Mouse (Mus musculus): ENCODE results near the gene Tada2b. TPM values are rescaled to one million over a fixed set of nuclear protein-coding genes. Genes with fewer than 3 reads are reported as not detected.

Tada2b gene
- 10 to 100 TPM; 32.6 to 34.1 TPM for total RNA-seq (2021)

DNA sequence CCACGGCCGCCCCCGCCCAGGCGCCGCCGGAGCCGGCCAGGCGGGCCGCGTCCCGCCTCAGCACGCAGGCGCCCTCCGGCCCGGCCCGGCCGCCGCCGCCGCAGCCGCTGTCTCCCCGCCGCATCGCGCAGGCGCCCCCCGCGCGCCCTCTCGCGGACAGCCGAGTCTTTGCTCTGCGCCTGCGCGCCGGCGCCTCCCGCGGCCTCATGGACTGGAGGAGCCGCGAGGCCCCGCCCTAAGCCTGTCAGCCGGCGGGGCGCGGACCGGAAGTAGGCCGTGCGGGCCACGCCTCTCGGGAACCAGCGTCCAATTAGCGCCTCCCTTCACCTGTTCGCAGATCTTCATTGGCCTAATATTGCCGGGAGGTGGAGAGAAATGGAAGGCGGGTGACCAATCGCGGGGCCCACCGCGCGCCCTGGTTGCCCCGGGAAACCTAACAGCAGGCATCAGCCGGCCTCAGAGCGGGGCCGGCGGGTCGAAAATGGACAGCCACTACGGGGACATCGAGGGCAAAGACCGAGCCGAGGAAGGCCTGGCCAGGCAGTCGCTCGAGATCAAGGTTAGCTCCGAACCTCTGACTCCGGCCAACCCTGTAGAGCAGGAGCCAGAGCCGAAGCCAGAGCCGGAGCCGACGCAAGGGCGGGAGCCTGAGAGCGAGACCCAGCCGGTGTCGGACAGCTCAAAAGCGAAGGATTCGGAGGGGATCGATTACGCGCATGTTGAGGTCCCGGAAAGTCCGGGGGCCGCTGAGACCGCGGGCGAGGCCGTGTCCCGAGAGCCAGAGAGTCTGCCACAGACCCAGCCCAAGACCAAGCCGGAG is at the start of gene Tada2b, which contains the start of gene Ccdc96:
TSS of gene Tada2b (minus strand) at position 115 of the 820 bp plus-strand sequence.
TSS of gene Ccdc96 (plus strand) at position 418 of the 820 bp plus-strand sequence.
- DNase-seq (ENCODE audit: extremely low spot score in 1 of 2, low spot score in 1 of 2): peak; percentile 84 to 91

DNA sequence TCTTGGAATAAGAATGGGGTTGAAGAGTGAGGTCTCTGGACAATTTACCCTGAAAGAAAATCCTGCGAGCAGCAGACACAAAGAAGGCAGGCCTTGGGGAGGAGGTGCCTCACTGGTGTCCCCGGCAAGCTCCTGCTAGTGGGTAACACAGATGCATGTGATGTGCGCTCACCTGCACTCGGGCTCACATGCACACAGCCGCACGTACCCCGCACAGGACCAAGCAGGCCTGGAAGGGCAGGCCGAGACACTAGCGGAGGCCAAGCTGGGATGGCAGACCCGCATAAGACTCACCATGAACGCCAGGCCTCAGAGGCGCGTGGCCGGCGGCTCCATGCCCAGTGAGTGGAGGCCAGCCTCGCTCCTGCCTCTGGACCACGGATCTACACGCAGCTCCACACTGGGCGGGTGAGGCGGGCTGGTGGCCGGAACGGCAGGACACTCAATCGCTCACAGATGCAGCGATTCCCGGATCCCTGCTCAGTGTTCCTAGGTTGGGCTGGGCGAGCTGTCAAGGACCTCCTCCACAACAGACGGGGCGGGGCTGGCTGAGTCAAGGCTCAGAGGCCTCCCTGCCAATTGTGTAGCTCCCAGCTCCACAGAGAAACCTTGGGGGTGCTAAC is 46.2 kb upstream of the Tada2b start:
- DNase-seq (ENCODE audit: extremely low spot score in 1 of 2, low spot score in 1 of 2): peak; percentile 85 to 90

DNA sequence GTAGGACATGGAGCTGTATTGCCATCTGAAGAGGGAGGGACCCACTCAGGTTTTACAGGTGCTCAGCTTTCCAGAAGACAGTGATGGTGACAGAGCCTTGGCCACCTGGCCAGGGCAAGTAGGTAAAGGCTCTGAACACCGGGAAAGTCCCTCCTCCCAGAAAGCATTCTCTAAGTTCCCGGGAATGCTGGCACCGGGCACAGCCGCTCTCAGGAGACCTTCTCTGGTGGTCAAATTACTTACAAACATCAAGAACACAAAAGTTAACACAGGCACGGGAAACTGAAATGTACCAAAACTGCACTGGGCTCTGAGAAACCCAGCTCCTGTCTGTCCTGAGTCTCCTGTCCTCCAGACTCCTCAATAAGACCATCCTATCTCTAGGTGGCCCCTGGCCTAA is 45.6 kb upstream of the Tada2b start:
- DNase-seq (ENCODE audit: extremely low spot score in 1 of 2, low spot score in 1 of 2): no peak

DNA sequence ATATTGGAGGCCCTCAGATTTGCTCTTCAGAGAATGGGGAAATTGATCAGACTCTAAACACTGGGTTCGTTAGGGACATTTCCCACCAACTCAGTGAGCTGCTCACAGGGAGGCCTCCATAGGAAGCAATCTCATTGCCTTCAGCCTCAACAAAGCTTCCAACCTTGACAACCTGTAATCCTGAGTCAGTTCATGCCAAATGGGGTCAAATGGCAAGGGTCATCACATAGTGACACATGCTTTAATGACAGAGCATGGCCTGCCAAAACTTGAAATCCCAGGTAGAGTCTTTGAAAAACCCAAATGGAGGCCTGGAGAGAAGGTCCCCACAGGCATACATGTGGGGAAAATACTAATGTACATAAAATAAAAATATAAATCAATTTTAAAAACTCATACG is 42.8 kb upstream of the Tada2b start:
- DNase-seq (ENCODE audit: extremely low spot score in 1 of 2, low spot score in 1 of 2): no peak

DNA sequence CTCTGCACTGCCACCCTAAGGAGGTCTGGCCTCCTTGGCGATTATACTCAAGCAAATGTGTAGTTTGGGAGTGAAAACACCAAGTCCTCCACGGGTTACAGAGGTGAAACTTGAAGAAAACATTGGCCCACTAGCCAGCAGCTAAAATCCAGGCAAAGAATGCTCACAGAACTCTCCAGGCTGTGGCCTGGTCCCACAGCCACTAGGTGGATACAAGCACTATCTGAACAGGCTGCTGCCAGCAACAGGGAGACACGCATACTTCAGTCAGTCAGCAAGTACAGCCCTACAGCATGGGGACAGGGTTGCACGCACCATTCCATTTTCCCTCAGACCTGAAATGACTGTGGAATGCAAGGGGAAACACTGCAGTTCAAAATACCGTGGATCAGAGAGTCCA is 42.2 kb upstream of the Tada2b start:
- no peak for DNase-seq (ENCODE audit: extremely low spot score in 1 of 2, low spot score in 1 of 2)

DNA sequence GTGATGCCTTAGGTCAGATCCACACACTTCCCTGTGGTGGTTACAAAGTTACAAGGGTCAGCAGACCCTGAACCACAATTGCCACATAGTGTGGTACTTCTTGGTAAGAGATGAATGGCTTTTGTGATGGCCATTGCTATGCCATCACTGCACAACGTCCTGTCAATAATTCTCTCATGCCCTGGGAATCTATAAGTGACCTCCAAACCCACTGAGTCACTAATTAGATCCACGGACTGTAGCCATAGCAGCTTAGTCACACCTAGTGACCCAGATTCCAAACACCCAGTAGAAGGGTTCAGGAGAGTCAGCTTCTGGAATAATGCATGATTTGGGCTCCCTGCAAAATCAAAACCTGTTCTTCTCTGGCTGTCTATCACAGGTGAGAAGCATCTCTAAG is 41.1 kb upstream of the Tada2b start:
- no peak for DNase-seq (ENCODE audit: extremely low spot score in 1 of 2, low spot score in 1 of 2)

DNA sequence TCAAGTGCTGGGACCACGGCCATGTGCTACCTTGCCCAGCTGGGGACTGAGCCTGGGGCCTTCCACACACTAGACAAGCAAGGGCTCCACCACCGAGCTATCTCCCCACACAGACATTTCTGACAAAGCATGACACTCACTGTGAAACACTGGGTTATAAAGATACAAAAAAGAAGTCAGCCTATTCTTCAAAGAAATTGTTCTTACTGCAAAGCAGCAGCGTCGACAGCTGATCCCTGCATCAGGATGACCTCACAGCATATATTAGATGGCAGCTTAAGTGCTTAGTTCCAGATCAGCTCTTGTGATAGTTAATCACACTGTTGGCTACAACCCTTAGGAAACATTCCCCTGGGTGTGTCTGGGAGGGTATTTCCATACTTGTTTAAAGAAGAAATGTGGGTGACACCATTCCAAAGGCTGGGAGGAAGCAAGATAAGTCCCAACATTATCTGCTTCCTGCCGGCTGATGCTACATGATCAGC is 39.2 kb upstream of the Tada2b start:
- no peak for DNase-seq (ENCODE audit: extremely low spot score in 1 of 2, low spot score in 1 of 2)

DNA sequence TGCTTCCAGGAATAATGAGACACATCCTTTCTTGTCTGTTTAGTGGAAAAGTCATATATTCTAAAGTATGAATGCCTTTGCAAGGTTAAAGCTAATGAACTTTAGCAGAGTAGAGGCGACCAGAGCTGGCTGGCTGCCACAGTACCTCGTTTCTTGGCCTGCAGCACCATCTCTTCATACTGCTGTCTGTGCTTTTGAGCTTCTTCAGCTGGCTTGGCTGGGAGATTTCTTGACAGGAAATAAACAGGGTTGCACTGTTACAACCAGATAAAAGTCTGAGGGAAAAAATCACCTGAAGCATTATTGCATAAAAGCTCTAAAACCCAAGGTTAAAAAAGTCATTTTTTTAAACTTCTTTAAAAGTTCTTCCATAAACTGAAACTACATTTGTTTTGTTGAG is 38.7 kb upstream of the Tada2b start:
- DNase-seq (ENCODE audit: extremely low spot score in 1 of 2, low spot score in 1 of 2): no peak

DNA sequence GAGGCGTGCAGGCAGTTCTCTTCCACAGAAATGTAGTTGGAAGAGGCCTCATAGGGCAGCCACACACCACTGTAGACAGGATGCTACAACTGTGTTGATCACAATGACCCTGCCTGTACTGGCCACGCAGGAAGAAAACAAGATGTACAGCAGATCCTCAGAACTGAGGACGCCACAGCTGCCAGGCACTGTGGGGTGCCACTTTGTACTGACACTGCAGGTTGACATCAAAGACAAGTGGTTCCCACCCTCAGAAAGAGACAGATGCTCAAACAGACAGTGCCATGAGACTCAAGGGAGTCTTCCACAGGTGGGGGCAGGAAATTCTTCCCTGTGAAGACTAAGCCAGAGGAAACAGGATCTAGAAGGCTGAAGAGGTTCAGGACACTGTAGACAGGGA is 35.7 kb upstream of the Tada2b start:
- no peak for DNase-seq (ENCODE audit: extremely low spot score in 1 of 2, low spot score in 1 of 2)

DNA sequence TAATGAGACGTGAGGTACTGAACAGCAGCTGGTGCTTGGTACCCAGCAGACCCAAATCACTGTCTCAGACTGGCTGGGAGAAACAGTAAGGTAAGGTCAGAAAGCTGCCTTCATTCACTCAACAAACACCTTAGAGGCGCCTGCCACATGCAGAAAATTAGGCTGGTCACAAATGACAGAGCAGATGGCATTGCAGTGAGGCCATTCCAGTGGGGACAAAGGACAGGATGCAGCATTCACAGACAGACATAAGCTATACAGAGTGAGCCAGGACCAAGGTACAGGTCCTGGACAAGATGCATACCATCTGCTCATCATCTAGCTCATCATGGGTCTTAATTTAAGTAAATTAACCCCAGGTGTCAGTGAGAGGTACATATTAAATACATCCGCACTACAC is 33.5 kb upstream of the Tada2b start:
- DNase-seq (ENCODE audit: extremely low spot score in 1 of 2, low spot score in 1 of 2): no peak

DNA sequence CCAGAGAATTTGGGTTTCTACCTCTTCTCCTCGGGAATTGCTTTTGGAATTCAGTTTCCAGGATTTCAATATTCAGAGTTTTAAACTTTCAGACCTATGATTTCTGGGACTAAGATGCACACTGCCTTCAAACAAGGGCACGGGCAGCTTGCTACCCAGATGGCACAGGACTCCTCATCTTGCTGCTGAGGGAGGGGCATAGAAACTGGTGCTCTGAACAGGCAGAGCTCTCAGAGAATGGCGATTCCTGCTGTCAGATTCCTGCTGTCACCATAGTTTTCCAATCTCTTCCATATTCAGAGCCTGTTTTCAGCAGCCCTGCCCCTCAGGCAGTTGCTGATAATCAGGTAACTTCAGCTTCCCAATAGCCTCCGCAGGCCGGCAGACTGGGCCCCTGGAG is 31.5 kb upstream of the Tada2b start:
- no peak for DNase-seq (ENCODE audit: extremely low spot score in 1 of 2, low spot score in 1 of 2)

DNA sequence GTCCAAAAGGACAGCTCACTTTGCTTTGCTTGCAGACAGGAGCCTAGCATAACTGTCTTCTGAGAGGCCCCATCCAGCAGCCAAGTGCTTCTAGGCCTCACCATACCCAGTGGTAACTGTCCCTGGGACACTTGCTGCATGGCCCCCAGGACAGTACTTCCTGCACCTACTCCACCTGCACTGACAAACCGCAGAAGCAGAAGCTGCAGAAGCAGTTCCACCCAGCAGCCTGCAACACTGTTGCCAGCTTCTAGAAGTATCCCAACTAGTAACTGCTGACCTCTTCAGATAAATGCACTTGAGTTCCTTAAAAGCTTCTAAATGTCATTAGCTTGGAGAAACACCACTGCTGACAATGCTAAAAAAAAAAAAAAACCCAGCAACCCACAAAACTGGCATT is 31.0 kb upstream of the Tada2b start:
- DNase-seq (ENCODE audit: extremely low spot score in 1 of 2, low spot score in 1 of 2): no peak

DNA sequence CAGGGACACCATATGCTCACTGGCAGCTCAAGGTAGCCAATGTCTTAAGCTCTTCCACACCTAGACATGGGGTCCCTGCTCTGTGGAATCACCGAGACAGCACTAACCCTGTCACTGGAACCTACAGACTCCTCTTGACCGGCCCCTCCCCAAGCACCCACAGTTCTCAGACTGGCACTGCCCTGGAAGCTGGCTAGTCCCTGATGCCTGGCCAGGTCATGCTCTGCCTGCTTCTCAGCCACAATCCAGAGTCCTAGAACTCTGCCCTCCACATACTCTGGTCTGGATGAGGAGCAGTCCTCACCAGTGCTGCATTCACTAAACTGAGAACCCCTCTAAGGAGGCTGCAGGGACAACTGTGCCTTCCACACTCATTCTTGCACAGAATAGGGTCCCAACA is 26.9 kb upstream of the Tada2b start:
- DNase-seq (ENCODE audit: extremely low spot score in 1 of 2, low spot score in 1 of 2): no peak

DNA sequence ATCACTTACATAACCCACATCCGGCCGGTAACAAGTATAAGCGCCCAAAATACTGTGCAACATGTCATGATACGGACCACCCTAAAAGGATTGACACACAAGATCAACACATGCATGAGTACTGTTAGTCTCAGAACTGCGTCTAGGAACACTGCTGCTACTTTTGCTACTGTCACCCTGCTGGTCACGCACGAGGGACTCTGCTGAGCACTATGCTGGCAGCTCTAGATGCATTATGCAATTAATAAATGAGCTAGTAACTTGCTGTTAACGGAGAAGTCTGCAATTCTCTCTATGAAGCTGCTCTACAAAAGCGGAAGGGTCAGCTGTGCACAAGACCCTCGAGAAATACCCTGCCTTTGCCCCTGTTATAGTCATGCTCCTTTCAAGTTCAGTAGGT is 24.3 kb upstream of the Tada2b start:
- DNase-seq (ENCODE audit: extremely low spot score in 1 of 2, low spot score in 1 of 2): no peak

DNA sequence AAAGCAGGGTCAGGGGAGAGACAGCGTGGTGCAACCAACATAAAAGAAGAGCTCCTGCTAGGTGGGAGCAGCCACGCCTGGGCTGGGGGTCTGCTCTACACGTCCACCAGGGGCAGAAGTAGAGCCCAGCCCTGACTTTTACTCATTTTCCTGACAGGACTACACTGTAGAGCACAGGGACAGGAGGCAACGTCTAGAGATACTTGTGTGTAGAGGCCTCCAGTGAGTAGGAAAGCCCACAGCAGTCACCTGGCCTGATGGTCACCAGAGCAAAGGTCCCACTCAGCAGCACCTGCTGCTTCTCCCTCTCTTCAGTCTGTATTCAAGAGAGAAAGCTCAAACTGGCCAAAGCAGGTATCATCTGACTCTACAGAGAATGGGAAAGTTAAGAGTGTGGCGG is 21.6 kb upstream of the Tada2b start:
- DNase-seq (ENCODE audit: extremely low spot score in 1 of 2, low spot score in 1 of 2): no peak

DNA sequence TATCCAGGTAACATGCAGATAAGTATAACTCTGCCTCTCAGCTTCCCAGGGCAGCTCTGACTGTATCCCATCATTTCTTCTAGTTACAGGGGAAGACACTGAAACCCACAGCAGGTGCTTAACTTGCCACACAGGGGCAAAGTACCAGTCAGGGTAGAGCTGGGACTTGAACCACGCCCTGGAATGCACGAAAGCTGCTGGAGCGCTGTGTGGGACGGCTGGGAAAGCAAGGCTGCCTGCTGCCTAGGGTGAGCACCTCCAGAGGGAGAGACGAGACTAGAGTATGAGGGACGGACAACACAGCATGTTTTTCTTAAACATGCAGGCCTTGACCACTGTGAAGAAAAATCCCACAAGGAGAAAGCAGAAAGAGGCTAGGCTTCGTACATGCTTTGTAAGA is 21.1 kb upstream of the Tada2b start:
- no peak for DNase-seq (ENCODE audit: extremely low spot score in 1 of 2, low spot score in 1 of 2)

DNA sequence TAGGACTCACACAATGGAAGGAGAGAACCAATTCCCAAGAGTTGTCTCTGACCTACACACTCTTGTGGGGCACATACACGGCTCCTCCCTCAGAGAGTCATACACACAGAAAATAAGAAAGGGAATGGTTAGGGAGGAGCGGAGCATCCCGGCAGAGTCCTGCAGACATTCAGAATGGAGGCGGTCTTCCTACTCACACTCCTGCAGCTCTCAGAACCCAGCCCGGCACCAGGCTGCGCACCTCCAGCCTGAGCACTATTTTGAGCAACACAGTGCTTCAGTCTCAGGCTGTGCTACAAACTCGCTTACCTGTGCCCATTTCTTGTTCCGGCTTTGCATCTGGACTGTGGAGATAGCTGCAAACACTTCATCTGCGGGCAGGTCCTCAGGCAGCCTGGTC is 10.6 kb upstream of the Tada2b start:
- no peak for DNase-seq (ENCODE audit: extremely low spot score in 1 of 2, low spot score in 1 of 2)

DNA sequence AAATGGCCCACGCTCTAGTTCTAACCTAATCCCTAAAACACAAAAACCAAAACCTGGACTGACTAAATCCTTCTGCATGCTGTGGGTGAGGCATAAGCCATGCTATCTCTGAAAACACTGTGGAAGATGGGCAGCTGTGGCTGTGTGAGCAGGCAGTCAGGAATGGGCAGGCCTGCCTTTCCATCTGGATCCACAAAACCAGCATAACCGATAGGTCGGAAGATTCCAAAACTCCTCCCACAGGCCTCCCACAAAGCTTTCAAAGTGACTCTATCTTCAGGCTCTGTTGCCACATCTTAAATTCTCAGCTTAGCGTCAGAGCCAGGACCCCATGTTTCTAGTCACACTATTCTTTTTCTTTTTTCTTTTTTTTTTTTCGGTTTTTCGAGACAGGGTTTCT is 9.8 kb upstream of the Tada2b start:
- no peak for DNase-seq (ENCODE audit: extremely low spot score in 1 of 2, low spot score in 1 of 2)

DNA sequence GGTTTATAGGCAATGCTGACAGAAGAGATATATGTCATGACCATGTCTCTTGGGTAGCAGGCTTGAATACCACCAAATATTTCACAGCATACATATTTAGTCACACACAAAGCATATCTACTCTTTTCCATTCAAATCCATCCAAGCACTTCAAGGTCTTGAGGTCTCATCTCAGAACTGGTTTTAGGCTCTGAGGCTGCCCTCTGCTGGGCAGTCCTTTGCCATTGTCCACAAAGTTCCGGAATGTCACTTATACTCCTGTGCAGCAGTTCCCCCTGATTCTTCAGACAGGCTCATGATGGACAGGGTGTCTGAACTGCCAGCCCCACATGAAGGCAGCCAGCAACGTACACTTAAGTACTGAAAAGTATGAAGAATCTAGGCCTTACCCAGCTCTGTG is 5.1 kb upstream of the Tada2b start:
- no peak for DNase-seq (ENCODE audit: extremely low spot score in 1 of 2, low spot score in 1 of 2)

DNA sequence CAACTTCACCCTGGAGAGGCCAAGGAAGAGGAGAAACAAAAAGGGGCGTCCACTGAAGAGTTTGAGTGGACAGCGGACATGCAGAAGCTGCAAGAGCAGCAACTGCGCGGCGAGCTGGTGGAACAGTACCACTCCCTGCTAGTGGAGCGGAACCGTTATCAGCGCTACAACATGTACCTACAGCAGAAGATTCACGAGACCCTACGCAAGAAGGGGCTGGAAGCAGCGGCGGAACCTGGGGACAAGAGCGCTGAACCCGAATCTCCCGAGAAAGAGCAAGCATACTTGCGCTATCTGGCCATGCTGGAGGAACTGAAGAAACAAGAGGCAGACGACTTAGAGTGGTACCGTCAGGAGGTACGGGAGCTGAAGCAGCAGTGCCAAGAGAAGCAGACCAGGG is 1.2 kb upstream of the Tada2b start:
- no peak for DNase-seq (ENCODE audit: extremely low spot score in 1 of 2, low spot score in 1 of 2)

DNA sequence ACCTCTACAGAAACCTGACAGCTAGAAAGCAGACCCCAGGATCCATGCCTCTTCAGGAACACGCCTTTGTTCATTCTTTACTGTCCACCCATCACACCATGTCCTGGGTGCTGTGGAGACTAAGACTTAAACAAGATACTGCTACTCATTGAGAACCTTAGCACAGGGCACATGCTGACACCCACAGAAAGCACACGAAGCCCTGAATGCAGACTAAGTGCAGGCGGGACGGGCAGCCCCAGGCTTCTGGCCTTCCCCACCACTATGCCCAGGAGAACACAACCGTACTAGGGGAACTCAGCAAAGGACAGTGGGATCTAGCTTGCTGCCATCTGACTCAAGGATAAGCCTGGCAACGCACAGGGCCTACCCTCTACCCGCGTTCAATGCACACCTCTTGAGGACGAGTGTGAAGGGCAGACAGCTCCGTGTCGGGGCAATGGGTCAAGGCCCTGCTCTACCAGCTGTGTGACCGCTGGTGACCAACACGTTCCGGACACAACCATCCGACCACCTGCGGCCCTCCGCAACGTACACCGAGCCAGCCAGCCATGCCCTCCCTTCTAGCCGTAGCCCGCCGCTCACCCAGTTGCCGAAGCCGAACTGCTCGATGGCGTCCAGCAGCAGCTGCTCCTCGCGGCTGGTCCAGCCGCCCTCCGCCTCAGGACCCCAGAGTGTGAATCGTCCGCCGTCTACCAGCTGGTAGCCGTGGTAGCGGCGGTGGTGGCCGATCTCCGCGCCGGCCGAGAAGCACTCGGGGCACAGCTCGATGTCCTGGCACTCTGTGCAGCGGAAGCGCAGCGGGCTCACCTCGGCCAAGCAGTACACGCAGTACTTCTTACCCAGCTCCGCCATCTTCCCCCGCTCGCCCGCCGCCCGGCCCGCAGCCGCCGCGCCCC is 633 bp downstream of the Tada2b start:
- DNase-seq (ENCODE audit: extremely low spot score in 1 of 2, low spot score in 1 of 2): peak; percentile 25 to 38
